Mouse (Mus musculus): Measurements from ENCODE around the gene Prr15l. TPM values are rescaled to one million over a fixed set of nuclear protein-coding genes. Genes with fewer than 3 reads are reported as not detected.

Prr15l gene
- total and polyA plus RNA-seq, 2 experiments from 2014 or later, result 0.10 to 0.71 TPM

DNA sequence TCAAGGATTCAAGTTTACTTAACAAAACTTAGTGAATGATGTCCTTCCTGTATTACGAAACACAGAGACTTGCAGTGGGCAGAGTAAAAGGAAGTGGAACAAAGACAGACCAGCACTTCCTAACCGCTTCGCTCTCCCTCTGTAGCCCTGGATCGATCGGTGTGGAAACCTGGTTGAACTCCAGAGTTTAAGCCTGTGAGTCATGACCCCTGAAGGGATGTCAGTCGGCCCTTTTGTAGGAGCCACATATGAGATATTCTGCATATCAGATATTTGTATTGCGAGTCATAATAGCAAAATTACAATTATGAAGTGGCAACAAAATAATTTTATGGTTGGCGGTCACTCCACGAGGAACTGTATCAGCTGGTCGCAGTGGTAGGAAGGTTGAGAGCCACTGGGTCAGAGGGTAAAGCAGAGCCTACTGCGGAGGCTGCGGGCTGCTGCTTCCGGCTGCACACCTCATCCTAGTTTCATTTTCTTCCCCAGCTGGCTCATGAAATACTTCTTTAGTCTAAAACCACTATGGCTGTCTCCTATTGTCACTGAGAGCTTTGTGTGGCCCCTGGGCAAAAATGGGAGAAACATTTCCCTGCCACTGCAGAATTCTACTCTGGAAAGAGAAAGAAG, 39.1 kb downstream of the Prr15l start:
- peaks cover 6% of the 10 kb centered on the region; the same call in 1 of the 2 replicates for H3K4me1 ChIP-seq (ENCODE audit: insufficient read depth, low read length)
- no peak overlapping the region for H3K9ac ChIP-seq (replicated peaks; ENCODE audit: low read length)
- H3K27ac ChIP-seq, result 0 out of 2 replicates have a peak overlapping the region, but pooled peaks have one; percentile 22
- 89% methylated on average over 13 of the region's 13 CpGs for WGBS
- TF ChIP-seq CTCF (IDR thresholded peaks at IDR 0.05; ENCODE audit: low read depth), result no peak
- H3K4me3 ChIP-seq (ENCODE audit: low read length), result no peak overlapping the region
- DNase-seq (ENCODE audit: low spot score), result no peak
- ATAC-seq, result no peak
- no peaks in the 10 kb centered on the region for H3K27me3 ChIP-seq (ENCODE audit: insufficient read depth, low read length)
- peaks cover 10% of the 10 kb centered on the region for H3K36me3 ChIP-seq (ENCODE audit: insufficient read depth, low read length)
- H3K4me2 ChIP-seq (ENCODE audit: low read depth, low read length), result no peak overlapping the region
- no peaks in the 10 kb centered on the region for H3K9me3 ChIP-seq (ENCODE audit: low read length)

DNA sequence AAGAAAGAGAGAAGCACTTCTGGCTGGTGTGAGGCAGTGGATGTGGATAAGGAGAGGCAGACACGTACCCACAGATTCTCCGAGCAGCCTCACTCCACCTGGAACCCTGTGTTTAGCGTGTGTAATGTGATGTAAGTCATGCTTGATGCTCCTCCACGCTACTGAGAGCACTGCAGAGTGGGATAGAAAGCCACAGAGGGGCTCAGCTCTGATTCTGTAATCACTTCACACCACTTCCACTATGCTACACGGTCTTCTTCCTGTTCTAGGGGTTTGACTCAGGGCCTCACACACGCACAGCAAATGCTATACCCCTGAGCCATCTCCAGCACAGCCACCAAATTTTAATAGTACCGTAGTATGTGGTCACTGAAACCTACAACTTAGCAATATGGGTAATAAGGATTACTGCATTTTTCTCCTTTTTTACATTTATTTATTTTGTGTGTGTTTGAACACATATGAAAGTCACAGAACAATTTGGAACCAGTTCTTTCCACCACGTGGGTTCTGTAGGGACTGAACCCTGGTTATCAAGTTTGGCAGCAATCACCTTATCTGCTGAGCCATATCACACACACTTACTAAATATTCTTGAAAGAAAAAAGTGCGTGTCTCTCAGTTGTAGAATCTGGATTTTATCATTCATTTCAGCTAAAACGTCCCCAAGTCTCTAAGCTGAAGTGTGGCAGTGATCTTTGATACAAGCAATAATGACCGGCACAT, 39.8 kb downstream of the Prr15l start:
- Histone ChIP-seq H3K27me3 (ENCODE audit: insufficient read depth, low read length) (no peaks in the 10 kb centered on the region), H3K27ac (0 out of 2 replicates have a peak overlapping the region, but pooled peaks have one; percentile 22), H3K4me1 (ENCODE audit: insufficient read depth, low read length) (peaks cover 6% of the 10 kb centered on the region; the same call in 1 of the 2 replicates), H3K36me3 (ENCODE audit: insufficient read depth, low read length) (peaks cover 3% of the 10 kb centered on the region; the same call in 1 of the 2 replicates), H3K4me3 (ENCODE audit: low read length) (no peak overlapping the region), H3K9me3 (ENCODE audit: low read length) (no peaks in the 10 kb centered on the region), H3K4me2 (ENCODE audit: low read depth, low read length) (no peak overlapping the region), H3K9ac (replicated peaks; ENCODE audit: low read length) (no peak overlapping the region)
- no peak for TF ChIP-seq CTCF (IDR thresholded peaks at IDR 0.05; ENCODE audit: low read depth)
- WGBS, result 88% methylated on average over 11 of the region's 11 CpGs
- DNase-seq (ENCODE audit: low spot score) (no peak), ATAC-seq (no peak)

DNA sequence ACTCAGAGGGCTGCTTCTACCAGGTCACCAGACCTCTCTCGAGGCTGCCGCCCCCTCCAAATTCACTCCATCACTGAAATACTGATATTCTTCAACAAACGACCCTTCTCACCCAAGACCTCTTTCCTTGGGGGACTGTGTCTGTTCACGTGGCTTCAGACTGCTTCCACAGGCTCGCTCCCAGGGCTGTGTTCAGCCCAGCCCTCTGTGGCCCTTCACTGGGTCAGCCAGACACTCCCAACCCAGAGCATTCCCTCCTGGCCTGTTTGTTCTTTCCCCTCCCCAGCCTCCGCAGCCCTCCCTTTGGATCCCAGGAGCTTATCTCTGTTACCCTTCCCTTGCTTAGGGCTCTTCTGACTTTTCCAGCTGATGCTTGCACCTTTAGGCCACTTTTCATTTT, 40.6 kb downstream of the Prr15l start:
- DNase-seq (ENCODE audit: low spot score), result no peak
- Histone ChIP-seq H3K4me2 (ENCODE audit: low read depth, low read length) (no peak overlapping the region), H3K9me3 (ENCODE audit: low read length) (no peaks in the 10 kb centered on the region), H3K27me3 (ENCODE audit: insufficient read depth, low read length) (no peaks in the 10 kb centered on the region), H3K4me3 (ENCODE audit: low read length) (no peak overlapping the region), H3K36me3 (ENCODE audit: insufficient read depth, low read length) (no peaks in the 10 kb centered on the region), H3K27ac (no peak overlapping the region), H3K9ac (replicated peaks; ENCODE audit: low read length) (no peak overlapping the region), H3K4me1 (ENCODE audit: insufficient read depth, low read length) (peaks cover 9% of the 10 kb centered on the region; the same call in 1 of the 2 replicates)
- ATAC-seq, result no peak
- 76% methylated on average over 6 of the region's 6 CpGs for WGBS
- TF ChIP-seq CTCF (IDR thresholded peaks at IDR 0.05; ENCODE audit: low read depth), result no peak

DNA sequence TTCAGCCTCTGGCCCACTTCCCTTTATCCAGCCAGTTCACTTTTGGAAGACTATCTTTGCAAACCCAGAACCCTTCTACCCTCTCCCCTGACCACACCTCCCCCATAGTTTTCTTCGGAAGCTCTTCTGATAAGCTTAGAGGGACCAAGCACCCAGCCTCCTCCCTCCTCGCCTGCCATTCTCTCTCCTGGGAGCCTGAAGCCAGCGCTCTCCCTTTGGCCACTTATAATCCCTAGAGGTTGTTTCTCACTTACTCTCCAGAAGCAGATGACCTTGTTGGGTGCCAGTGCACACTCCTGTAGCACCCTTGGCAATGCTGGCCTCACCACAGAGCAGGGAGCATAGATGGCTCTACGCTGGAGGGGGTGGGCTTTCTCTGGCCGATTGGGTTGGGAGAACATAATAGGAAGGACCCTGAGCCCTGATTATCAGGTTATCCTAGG, 41.4 kb downstream of the Prr15l start:
- ATAC-seq, result no peak
- WGBS, result 85% methylated on average over 5 of the region's 5 CpGs

DNA sequence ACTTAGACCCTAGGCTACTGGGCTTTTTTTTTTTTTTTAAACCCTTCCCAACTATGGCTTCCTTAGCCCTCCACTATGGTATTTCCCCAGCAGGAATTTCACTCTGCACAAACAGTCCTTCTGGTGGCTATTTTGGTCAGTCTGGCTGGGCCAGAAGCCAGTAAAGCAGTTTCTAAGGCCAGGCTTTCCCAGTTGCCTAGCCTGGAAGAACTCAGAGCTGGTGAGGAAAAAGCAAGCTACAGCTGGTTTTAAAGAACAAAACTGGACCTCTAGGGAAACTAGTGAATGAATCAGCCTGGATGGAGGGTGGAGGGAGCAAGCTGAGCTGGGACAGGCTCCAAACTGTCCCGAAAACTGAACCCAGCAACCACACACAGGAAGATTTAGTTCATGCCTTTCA, 41.8 kb downstream of the Prr15l start:
- Histone ChIP-seq H3K27ac (peak overlapping the region; percentile 73), H3K9ac (replicated peaks; ENCODE audit: low read length) (0 out of 2 replicates have a peak overlapping the region, but pooled peaks have one; percentile 31), H3K4me2 (ENCODE audit: low read depth, low read length) (no peak overlapping the region), H3K36me3 (ENCODE audit: insufficient read depth, low read length) (no peaks in the 10 kb centered on the region), H3K4me3 (ENCODE audit: low read length) (no peak overlapping the region), H3K4me1 (ENCODE audit: insufficient read depth, low read length) (peaks cover 9% of the 10 kb centered on the region; the same call in 1 of the 2 replicates), H3K27me3 (ENCODE audit: insufficient read depth, low read length) (no peaks in the 10 kb centered on the region), H3K9me3 (ENCODE audit: low read length) (no peaks in the 10 kb centered on the region)
- TF ChIP-seq CTCF (IDR thresholded peaks at IDR 0.05; ENCODE audit: low read depth), result no peak
- WGBS, result 48% methylated on average over 1 of the region's 1 CpGs
- ATAC-seq, result peak; percentile 13; the same call in 1 of the 2 replicates
- peak; percentile 52 for DNase-seq (ENCODE audit: low spot score)

More for the DNA sequence above, 41.4 kb downstream of the Prr15l start:
- Histone ChIP-seq H3K9me3 (ENCODE audit: low read length) (no peaks in the 10 kb centered on the region), H3K36me3 (ENCODE audit: insufficient read depth, low read length) (no peaks in the 10 kb centered on the region), H3K27ac (peak overlapping the region; percentile 73), H3K27me3 (ENCODE audit: insufficient read depth, low read length) (no peaks in the 10 kb centered on the region), H3K9ac (replicated peaks; ENCODE audit: low read length) (0 out of 2 replicates have a peak overlapping the region, but pooled peaks have one; percentile 24), H3K4me3 (ENCODE audit: low read length) (no peak overlapping the region), H3K4me2 (ENCODE audit: low read depth, low read length) (no peak overlapping the region), H3K4me1 (ENCODE audit: insufficient read depth, low read length) (peaks cover 9% of the 10 kb centered on the region; the same call in 1 of the 2 replicates)
- TF ChIP-seq CTCF (IDR thresholded peaks at IDR 0.05; ENCODE audit: low read depth), result no peak
- DNase-seq (ENCODE audit: low spot score), result no peak

DNA sequence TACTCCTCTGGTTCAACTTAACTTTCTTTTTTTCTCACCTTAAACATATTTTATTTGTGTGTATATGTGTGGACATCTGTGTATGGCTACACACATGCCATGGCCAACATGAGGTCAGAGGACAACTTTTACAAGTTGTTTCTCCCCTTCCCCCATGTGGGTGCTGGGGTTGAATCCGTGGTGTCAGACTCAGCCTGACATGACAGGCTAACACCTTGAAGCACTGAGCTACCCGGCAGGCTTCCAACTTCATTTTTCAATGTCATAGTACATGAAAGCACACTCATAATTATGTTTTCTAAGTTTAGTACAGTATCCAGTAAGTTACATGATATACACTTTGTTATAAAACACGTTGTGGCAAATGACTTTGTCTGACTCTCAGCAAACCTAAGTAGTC, 42.4 kb downstream of the Prr15l start:
- WGBS, result 79% methylated on average over 3 of the region's 3 CpGs
- Histone ChIP-seq H3K4me2 (ENCODE audit: low read depth, low read length) (no peak overlapping the region), H3K9ac (replicated peaks; ENCODE audit: low read length) (no peak overlapping the region), H3K27ac (peak overlapping the region; percentile 73; the same call in 1 of the 2 replicates), H3K4me3 (ENCODE audit: low read length) (no peak overlapping the region), H3K36me3 (ENCODE audit: insufficient read depth, low read length) (no peaks in the 10 kb centered on the region), H3K27me3 (ENCODE audit: insufficient read depth, low read length) (no peaks in the 10 kb centered on the region), H3K4me1 (ENCODE audit: insufficient read depth, low read length) (peaks cover 9% of the 10 kb centered on the region; the same call in 1 of the 2 replicates), H3K9me3 (ENCODE audit: low read length) (no peaks in the 10 kb centered on the region)
- TF ChIP-seq CTCF (IDR thresholded peaks at IDR 0.05; ENCODE audit: low read depth), result no peak
- DNase-seq (ENCODE audit: low spot score), result no peak
- ATAC-seq, result no peak

Measured in hindbrain, postnatal 0 days (tissue).